ENCODE assay signal across 8 mouse cellular contexts in the genomic region with DNA sequence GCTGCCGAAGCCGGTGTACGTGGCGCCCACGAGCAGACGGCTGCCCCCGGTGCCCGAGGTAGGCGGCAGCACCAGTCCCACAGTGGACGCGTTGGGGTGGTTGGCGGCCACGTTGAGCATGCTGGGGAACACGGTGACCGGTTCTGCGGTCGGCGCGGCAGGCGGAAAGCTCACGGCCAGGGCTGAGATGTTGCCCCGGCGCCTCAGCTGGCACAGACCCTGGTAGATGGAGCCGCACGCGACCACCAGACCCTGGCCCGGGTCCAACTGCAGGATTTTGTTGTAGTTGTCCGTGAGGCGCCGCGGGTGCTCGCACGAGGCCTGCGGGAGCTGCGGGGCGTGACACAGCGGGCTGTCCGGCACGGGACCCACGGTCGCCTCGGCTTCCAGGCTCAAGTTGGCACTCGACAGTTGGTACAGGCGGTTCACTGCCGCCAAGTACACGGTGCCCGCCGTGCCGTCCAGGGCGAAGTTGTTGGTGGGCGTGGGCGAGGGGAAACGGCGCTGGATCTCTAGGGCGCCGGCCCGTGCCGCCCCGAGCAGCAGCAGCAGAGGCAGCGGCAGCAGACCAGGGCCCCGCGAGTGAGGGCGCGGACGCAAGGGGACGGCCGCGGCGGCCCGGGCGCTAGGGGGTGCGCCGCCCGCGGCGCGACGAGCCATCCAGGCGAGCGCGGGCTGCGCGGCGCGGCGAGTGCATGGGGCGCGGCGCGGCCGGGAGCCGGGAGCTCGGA. TPM values are rescaled to one million over a fixed set of nuclear protein-coding genes. Genes with fewer than 3 reads are reported as not detected.
A peak's percentile ranks its signal among the peaks of the same experiment; 100 is the strongest.
DNase-seq lines count a peak whose midpoint lies in the region; ATAC-seq lines count a peak whose summit lies in the region.

No protein-coding gene starts in this region.

- peak overlapping the region; percentile 68 for H3K4me3 ChIP-seq in heart, embryonic 11.5 days (ENCODE audit: low read depth, low read length)
- peak overlapping the region; percentile 66 for H3K4me3 ChIP-seq in forebrain, embryonic 16.5 days (replicated peaks; ENCODE audit: low read length)
- H3K4me3 ChIP-seq in limb, embryonic 13.5 days, result peak overlapping the region; percentile 61
- peak overlapping the region; percentile 47 for H3K4me3 ChIP-seq in neural tube, embryonic 14.5 days (ENCODE audit: low read depth, low read length)

- intact Hi-C loops in heart, postnatal 25 days (cut with DNase I), result loop anchor here (5.0 kb wide), 3 partner anchors 37 to 147 kb away; no protein-coding TSS in a partner anchor

- peaks cover 25% of the 10 kb centered on the region for H3K27me3 ChIP-seq in heart, embryonic 11.5 days (ENCODE audit: control insufficient read depth, insufficient read depth, low read length)
- peaks cover 19% of the 10 kb centered on the region for H3K27me3 ChIP-seq in forebrain, embryonic 16.5 days (replicated peaks; ENCODE audit: control insufficient read depth, insufficient read depth, low read length)
- H3K27me3 ChIP-seq in limb, embryonic 13.5 days, result peaks cover 51% of the 10 kb centered on the region
- peaks cover 23% of the 10 kb centered on the region for H3K27me3 ChIP-seq in neural tube, embryonic 14.5 days (ENCODE audit: control insufficient read depth, insufficient read depth, low read length)

- 2% methylated on average over 78 of the region's 93 CpGs for WGBS in heart, embryonic 11.5 days (ENCODE audit: insufficient replicate concordance)
- WGBS in forebrain, embryonic 16.5 days, result under 1% methylated on average over 84 of the region's 93 CpGs
- WGBS in limb, embryonic 13.5 days, result 1% methylated on average over 89 of the region's 93 CpGs
- WGBS in neural tube, embryonic 14.5 days, result 1% methylated on average over 60 of the region's 93 CpGs

- peak overlapping the region; percentile 81 for H3K27ac ChIP-seq in heart, embryonic 11.5 days (ENCODE audit: low read depth, low read length)
- H3K27ac ChIP-seq in forebrain, embryonic 16.5 days (ENCODE audit: low read length), result no peak overlapping the region; the same call in 1 of the 2 replicates
- H3K27ac ChIP-seq in limb, embryonic 13.5 days, result peak overlapping the region; percentile 44; the same call in 1 of the 2 replicates
- no peak overlapping the region for H3K27ac ChIP-seq in neural tube, embryonic 14.5 days (ENCODE audit: low read depth, low read length)

- H3K9me3 ChIP-seq in heart, embryonic 11.5 days (replicated peaks; ENCODE audit: control insufficient read depth, low read length), result peaks cover 3% of the 10 kb centered on the region; the same call in 1 of the 2 replicates
- no peaks in the 10 kb centered on the region for H3K9me3 ChIP-seq in forebrain, embryonic 16.5 days (ENCODE audit: control insufficient read depth, low read length)
- H3K9me3 ChIP-seq in limb, embryonic 13.5 days, result no peaks in the 10 kb centered on the region
- no peaks in the 10 kb centered on the region for H3K9me3 ChIP-seq in neural tube, embryonic 14.5 days (ENCODE audit: control insufficient read depth, low read length)

- peak overlapping the region; percentile 89 for H3K4me2 ChIP-seq in heart, embryonic 11.5 days
- peak overlapping the region; percentile 91 for H3K4me2 ChIP-seq in forebrain, embryonic 16.5 days (ENCODE audit: low read length)
- peak overlapping the region; percentile 91 for H3K4me2 ChIP-seq in limb, embryonic 13.5 days (replicated peaks)
- peak overlapping the region; percentile 80 for H3K4me2 ChIP-seq in neural tube, embryonic 14.5 days (ENCODE audit: low read depth, low read length)

- no peak; the same call in 1 of the 2 replicates for ATAC-seq in heart, embryonic 11.5 days (replicated peaks; ENCODE audit: insufficient number of reproducible peaks, low FRiP score, low TSS enrichment)
- ATAC-seq in forebrain, embryonic 16.5 days, result no peak
- ATAC-seq in limb, embryonic 13.5 days (ENCODE audit: low FRiP score, low read depth), result peak; percentile 25; the same call in 1 of the 2 replicates
- peak; percentile 15; the same call in 1 of the 2 replicates for ATAC-seq in neural tube, embryonic 14.5 days (ENCODE audit: low read depth)

- H3K4me1 ChIP-seq in heart, embryonic 11.5 days (ENCODE audit: control insufficient read depth, insufficient read depth, low read length), result peaks cover 58% of the 10 kb centered on the region
- H3K4me1 ChIP-seq in forebrain, embryonic 16.5 days (replicated peaks; ENCODE audit: control insufficient read depth, insufficient read depth, low read length), result peaks cover 22% of the 10 kb centered on the region
- peaks cover 58% of the 10 kb centered on the region for H3K4me1 ChIP-seq in limb, embryonic 13.5 days
- peaks cover 14% of the 10 kb centered on the region for H3K4me1 ChIP-seq in neural tube, embryonic 14.5 days (ENCODE audit: control insufficient read depth, insufficient read depth, low read length)

- H3K36me3 ChIP-seq in heart, embryonic 11.5 days (ENCODE audit: control insufficient read depth, insufficient read depth, low read length), result 0 out of 2 replicates have a peak, but pooled peaks cover 2% of the 10 kb centered on the region
- no peaks in the 10 kb centered on the region for H3K36me3 ChIP-seq in forebrain, embryonic 16.5 days (ENCODE audit: control insufficient read depth, insufficient read depth)
- H3K36me3 ChIP-seq in limb, embryonic 13.5 days, result no peaks in the 10 kb centered on the region
- no peaks in the 10 kb centered on the region for H3K36me3 ChIP-seq in neural tube, embryonic 14.5 days (ENCODE audit: control insufficient read depth, insufficient read depth, low read length)

- H3K9ac ChIP-seq in heart, embryonic 11.5 days (ENCODE audit: low read depth, low read length), result peak overlapping the region; percentile 80
- peak overlapping the region; percentile 52 for H3K9ac ChIP-seq in forebrain, embryonic 16.5 days (replicated peaks; ENCODE audit: low read depth, low read length)
- H3K9ac ChIP-seq in limb, embryonic 13.5 days, result peak overlapping the region; percentile 71
- peak overlapping the region; percentile 52 for H3K9ac ChIP-seq in neural tube, embryonic 14.5 days (replicated peaks; ENCODE audit: low read depth, low read length)

- DNase-seq in heart, postnatal 25 days (ENCODE audit: low spot score), result no peak
- DNase-seq in 3T3-L1 (ENCODE audit: low read depth, low spot score), result peak; percentile 43
- DNase-seq in adipocyte (ENCODE audit: low spot score), result peak; percentile 45
- no peak for DNase-seq in frontal cortex, postnatal 14 days (ENCODE audit: low spot score in 2 of 2)

RNA-seq across cellular contexts. Expression of gene Plxnd1, which starts 0.5 kb away (rescaled TPM):
- 56.1 and 60.0 TPM in 2 replicates for polyA plus RNA-seq in heart, embryonic 11.5 days (2014; fragmentation: Nextera tagmentation; extraction: Ambion mirVana)
- total RNA-seq in heart, postnatal 25 days (2021), result 10 to 100 TPM; 79.7 to 91.8 TPM
- 19.4 and 19.8 TPM in 2 replicates for polyA plus RNA-seq in forebrain, embryonic 16.5 days (2015; fragmentation: Nextera tagmentation; extraction: Ambion mirVana)
- 27.6 and 30.0 TPM in 2 replicates for polyA plus RNA-seq in limb, embryonic 13.5 days (2015; fragmentation: Nextera tagmentation; extraction: Ambion mirVana)
- polyA plus RNA-seq in neural tube, embryonic 14.5 days (2014; fragmentation: Nextera tagmentation; extraction: Ambion mirVana), result 4.2 and 14.1 TPM in 2 replicates

RNA-seq across cellular contexts. Expression of gene H1foo, which starts 49.6 kb away (rescaled TPM):
- not detected in 2 replicates for polyA plus RNA-seq in heart, embryonic 11.5 days (2014; fragmentation: Nextera tagmentation; extraction: Ambion mirVana)
- total RNA-seq in heart, postnatal 25 days (2021), result not detected
- polyA plus RNA-seq in forebrain, embryonic 16.5 days (2015; fragmentation: Nextera tagmentation; extraction: Ambion mirVana), result not detected in 2 replicates
- polyA plus RNA-seq in limb, embryonic 13.5 days (2015; fragmentation: Nextera tagmentation; extraction: Ambion mirVana), result not detected in 2 replicates
- polyA plus RNA-seq in neural tube, embryonic 14.5 days (2014; fragmentation: Nextera tagmentation; extraction: Ambion mirVana), result not detected in 2 replicates

Comparison
In these comparisons a context has a peak if more than half of its experiments do, and no peak if none do; other contexts are left out.
1. ATAC-seq: peak in limb, embryonic 13.5 days (single experiment) and neural tube, embryonic 14.5 days (single experiment); none in heart, embryonic 11.5 days (single experiment) and forebrain, embryonic 16.5 days (single experiment).
2. H3K27ac ChIP-seq: peak in heart, embryonic 11.5 days (single experiment) and limb, embryonic 13.5 days (single experiment); none in forebrain, embryonic 16.5 days (single experiment) and neural tube, embryonic 14.5 days (single experiment).
3. DNase-seq: peak in 3T3-L1 (single experiment) and adipocyte (single experiment); none in heart, postnatal 25 days (single experiment) and frontal cortex, postnatal 14 days (0 of 2).
4. Peak in every context shown above with its lines, with median percentiles within 50 percentile points of each other: H3K4me2 ChIP-seq, H3K4me3 ChIP-seq and H3K9ac ChIP-seq.